Mouse (Mus musculus) ES-E14 (cell line): ENCODE measurements at regions not wholly inside any gene's neighbourhood (a gene's known extent, or its start where the extent isn't known, plus 50 kb on each side); places are given as distances from the start of the nearest gene placed in this dataset.

Source experiments
- CHD2 ChIP-seq: IDR thresholded peaks from 2 replicates; pipeline ENCODE4 v1.6.1; 2014; ENCODE audit warnings: mild to moderate bottlenecking, low read depth, low read length, inconsistent platforms
- MAFK ChIP-seq: IDR thresholded peaks from 2 replicates; pipeline ENCODE4 v1.6.1; 2014; ENCODE audit warnings: mild to moderate bottlenecking, low read depth, low read length, inconsistent platforms; ENCODE audit not compliant: insufficient read depth

GRCm38 (mm10) chr15:85677855-85678254 is 56.9 kb upstream of the Ppara start:
- TF ChIP-seq CHD2 (no peak), MAFK (no peak)
